Mouse (Mus musculus): Measurements from ENCODE around the gene Rbx1. TPM values are rescaled to one million over a fixed set of nuclear protein-coding genes. Genes with fewer than 3 reads are reported as not detected.
A peak's percentile ranks its signal among the peaks of the same experiment; 100 is the strongest.
"Not testable (repeated sequence)": the region's sequence is repeated elsewhere in the genome, so short reads cannot be mapped to it uniquely, and the experiment has no call there.

Rbx1 gene
- 326 TPM for polyA plus RNA-seq (2012; fragmentation: generic; extraction: Trizol)

DNA sequence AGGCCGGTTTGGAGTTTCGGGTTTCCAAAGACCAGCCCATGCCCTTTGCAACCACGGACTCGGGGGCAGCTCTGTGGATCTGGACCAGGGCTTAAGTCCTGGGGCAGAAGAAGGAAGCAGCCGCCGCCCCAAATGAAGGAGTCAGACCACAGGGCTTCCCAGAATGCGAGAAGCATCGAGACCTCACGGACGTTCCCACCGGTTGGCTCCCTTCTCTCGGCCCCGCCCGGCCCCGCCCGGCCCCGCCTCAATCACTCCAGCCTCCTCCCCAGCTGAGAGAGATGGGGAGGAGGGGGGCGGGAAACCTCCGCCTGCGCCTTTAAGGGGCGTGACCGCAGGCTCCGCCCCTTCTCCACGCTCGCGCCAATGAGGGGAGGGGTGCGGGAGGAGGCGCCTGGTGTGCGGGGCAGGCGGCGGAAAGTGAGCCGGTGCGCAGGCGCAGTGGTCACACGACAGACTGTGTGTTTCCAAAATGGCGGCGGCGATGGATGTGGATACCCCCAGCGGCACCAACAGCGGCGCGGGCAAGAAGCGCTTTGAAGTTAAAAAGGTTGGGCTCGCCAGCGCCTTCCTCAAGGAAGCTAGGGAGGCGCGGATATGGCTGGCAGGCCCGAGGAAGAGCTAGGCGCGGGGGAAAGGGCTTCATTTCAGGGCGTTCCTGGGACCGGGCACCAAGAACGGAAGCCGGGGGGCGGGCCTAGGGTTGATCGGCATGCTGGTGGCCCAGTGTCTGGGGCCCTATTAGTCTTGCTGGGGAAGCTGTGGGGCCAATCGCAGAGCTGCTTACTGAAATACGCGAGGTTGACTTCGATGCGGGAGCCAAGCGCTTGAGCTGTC lies at the start of gene Rbx1:
Gene Rbx1, plus strand, starts transcription at position 396 of the 837 bp plus-strand sequence.
- H3K79me2 ChIP-seq (ENCODE audit: control insufficient read depth, insufficient read depth) = peaks cover 31% of the 10 kb centered on the region
- H3K36me3 ChIP-seq (ENCODE audit: control insufficient read depth, insufficient read depth) = peaks cover 15% of the 10 kb centered on the region
- H3K4me2 ChIP-seq (ENCODE audit: low read depth) = peak within 1 kb of the TSS; percentile 83
- H3ac ChIP-seq (ENCODE audit: control insufficient read depth, insufficient read length) = peak within 1 kb of the TSS; percentile 33
- H3K27me3 ChIP-seq (ENCODE audit: control insufficient read depth, insufficient read depth, insufficient read length) = no peaks in the 10 kb centered on the region
- TF ChIP-seq MYOD1 (IDR thresholded peaks at IDR 0.05; ENCODE audit: control insufficient read depth in 1 of 3, insufficient read length in 2 of 3, low read depth in 2 of 3) = no peak
- TF ChIP-seq MAX (IDR thresholded peaks at IDR 0.05; ENCODE audit: low read depth) = no peak
- no peak for TF ChIP-seq CEBPB (IDR thresholded peaks at IDR 0.05; ENCODE audit: insufficient read depth, poor library complexity, severe bottlenecking)
- no peak for TF ChIP-seq USF1 (IDR thresholded peaks at IDR 0.05; ENCODE audit: low read depth)
- TF ChIP-seq TCF12 (IDR thresholded peaks at IDR 0.05; ENCODE audit: insufficient read depth, poor library complexity, severe bottlenecking) = no peak
- TF ChIP-seq SRF (IDR thresholded peaks at IDR 0.05; ENCODE audit: control insufficient read depth, insufficient read length, low read depth) = peak; percentile 82
- peak; percentile 58 for TF ChIP-seq POLR2A (IDR thresholded peaks at IDR 0.05; ENCODE audit: insufficient read length, low read depth)
- TF ChIP-seq POLR2AphosphoS2 (IDR thresholded peaks at IDR 0.05; ENCODE audit: insufficient read length, low read depth) = peak; percentile 77
- no peak for TF ChIP-seq TCF3 (IDR thresholded peaks at IDR 0.05; ENCODE audit: insufficient read length, low read depth)
- TF ChIP-seq REST (IDR thresholded peaks at IDR 0.05; ENCODE audit: insufficient read depth, insufficient read length) = no peak
- no peak for TF ChIP-seq E2F4 (IDR thresholded peaks at IDR 0.05; ENCODE audit: insufficient read depth)
- TF ChIP-seq MYOG (IDR thresholded peaks at IDR 0.05; ENCODE audit: control insufficient read depth in 1 of 3, insufficient read depth in 1 of 3, insufficient read length in 2 of 3, low read depth in 2 of 3) = no peak
- H3K4me3 ChIP-seq = peak within 1 kb of the TSS; percentile 61

DNA sequence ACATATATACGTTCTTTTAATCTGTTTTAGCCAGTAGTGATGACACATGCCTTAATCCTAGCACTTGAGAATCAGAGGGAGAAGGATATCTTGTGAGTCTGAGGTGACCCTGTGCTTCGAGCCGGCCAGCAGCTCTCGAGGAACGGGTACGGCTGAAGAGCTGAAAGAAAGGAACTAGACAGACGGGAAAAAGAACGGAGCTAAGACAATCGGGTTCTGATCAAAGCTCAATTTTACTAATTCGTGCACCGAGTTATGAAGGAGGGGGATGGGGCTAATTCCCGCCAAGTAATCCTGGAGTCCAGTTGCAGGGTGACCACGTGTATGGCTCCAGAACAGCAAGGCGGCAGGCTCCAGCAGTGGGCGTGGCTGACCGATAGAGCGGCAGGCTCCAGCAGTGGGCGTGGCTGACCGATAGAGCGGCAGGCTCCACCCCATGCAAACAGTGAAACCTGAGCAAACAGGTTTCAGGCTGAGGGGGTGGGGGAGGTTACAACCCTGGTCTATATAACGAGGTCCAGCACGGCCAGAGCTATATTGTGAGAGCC lies 49.3 kb upstream of the Rbx1 start:
- H3K79me2 ChIP-seq (ENCODE audit: control insufficient read depth, insufficient read depth); H3ac ChIP-seq (ENCODE audit: control insufficient read depth, insufficient read length); H3K4me2 ChIP-seq (ENCODE audit: low read depth); H3K27me3 ChIP-seq (ENCODE audit: control insufficient read depth, insufficient read depth, insufficient read length); H3K4me3 ChIP-seq: not testable (repeated sequence)
- peaks cover 16% of the 10 kb centered on the region for H3K36me3 ChIP-seq (ENCODE audit: control insufficient read depth, insufficient read depth)

DNA sequence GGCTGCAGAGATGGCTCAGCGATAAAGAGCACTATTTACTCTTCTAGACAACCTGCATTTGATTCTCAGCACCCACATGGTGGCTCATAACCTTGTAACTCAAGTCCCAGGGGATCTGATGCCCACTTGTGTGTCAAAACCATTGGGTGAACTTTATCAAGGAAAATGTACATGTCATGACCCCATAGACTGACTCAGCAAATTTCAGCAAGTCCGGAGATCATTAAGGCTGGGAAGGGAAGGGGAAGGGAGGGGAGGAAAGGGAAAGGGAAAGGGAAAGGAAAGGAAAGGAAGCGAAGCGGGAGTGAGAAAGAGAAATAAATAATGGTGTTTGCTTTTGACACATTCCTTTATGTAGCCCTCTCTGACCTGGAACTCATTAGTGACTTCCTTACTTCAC lies 48.0 kb upstream of the Rbx1 start:
- H3K4me3 ChIP-seq = no peak overlapping the region
- H3K36me3 ChIP-seq (ENCODE audit: control insufficient read depth, insufficient read depth) = peaks cover 16% of the 10 kb centered on the region
- TF ChIP-seq SRF (IDR thresholded peaks at IDR 0.05; ENCODE audit: control insufficient read depth, insufficient read length, low read depth) = no peak
- no peak for TF ChIP-seq POLR2A (IDR thresholded peaks at IDR 0.05; ENCODE audit: insufficient read length, low read depth)
- TF ChIP-seq USF1 (IDR thresholded peaks at IDR 0.05; ENCODE audit: low read depth) = no peak
- no peak for TF ChIP-seq MYOD1 (IDR thresholded peaks at IDR 0.05; ENCODE audit: control insufficient read depth in 1 of 3, insufficient read length in 2 of 3, low read depth in 2 of 3)
- TF ChIP-seq E2F4 (IDR thresholded peaks at IDR 0.05; ENCODE audit: insufficient read depth) = no peak
- TF ChIP-seq CEBPB (IDR thresholded peaks at IDR 0.05; ENCODE audit: insufficient read depth, poor library complexity, severe bottlenecking) = no peak
- no peak for TF ChIP-seq REST (IDR thresholded peaks at IDR 0.05; ENCODE audit: insufficient read depth, insufficient read length)
- no peak for TF ChIP-seq MYOG (IDR thresholded peaks at IDR 0.05; ENCODE audit: control insufficient read depth in 1 of 3, insufficient read depth in 1 of 3, insufficient read length in 2 of 3, low read depth in 2 of 3)
- no peak for TF ChIP-seq MAX (IDR thresholded peaks at IDR 0.05; ENCODE audit: low read depth)
- TF ChIP-seq TCF3 (IDR thresholded peaks at IDR 0.05; ENCODE audit: insufficient read length, low read depth) = no peak
- TF ChIP-seq TCF12 (IDR thresholded peaks at IDR 0.05; ENCODE audit: insufficient read depth, poor library complexity, severe bottlenecking) = no peak
- no peak for TF ChIP-seq POLR2AphosphoS2 (IDR thresholded peaks at IDR 0.05; ENCODE audit: insufficient read length, low read depth)
- no peaks in the 10 kb centered on the region for H3K27me3 ChIP-seq (ENCODE audit: control insufficient read depth, insufficient read depth, insufficient read length)
- no peak overlapping the region for H3K4me2 ChIP-seq (ENCODE audit: low read depth)
- H3ac ChIP-seq (ENCODE audit: control insufficient read depth, insufficient read length) = no peak overlapping the region
- H3K79me2 ChIP-seq (ENCODE audit: control insufficient read depth, insufficient read depth) = no peaks in the 10 kb centered on the region

DNA sequence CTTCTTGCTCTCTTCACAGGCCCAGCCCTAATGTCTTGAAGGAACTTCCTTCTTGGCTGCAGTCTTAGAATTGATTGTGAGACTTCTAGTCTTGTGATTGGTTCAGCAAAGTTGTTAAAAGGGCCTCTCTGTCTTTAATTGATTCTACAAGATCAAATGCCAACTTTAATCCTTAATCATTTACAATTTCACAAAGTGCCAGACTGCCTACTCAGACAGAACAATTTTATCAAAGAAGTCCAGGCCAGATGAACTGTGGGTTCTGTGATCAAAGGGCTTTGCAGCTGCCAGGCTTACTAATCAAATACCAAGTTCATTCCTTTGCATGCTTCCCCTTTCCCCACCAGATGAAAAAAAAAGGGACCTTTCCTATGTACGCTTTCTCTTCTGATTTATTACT lies 44.6 kb upstream of the Rbx1 start:
- Histone ChIP-seq H3K27me3 (ENCODE audit: control insufficient read depth, insufficient read depth, insufficient read length) (no peaks in the 10 kb centered on the region), H3K36me3 (ENCODE audit: control insufficient read depth, insufficient read depth) (peaks cover 8% of the 10 kb centered on the region), H3ac (ENCODE audit: control insufficient read depth, insufficient read length) (no peak overlapping the region), H3K79me2 (ENCODE audit: control insufficient read depth, insufficient read depth) (no peaks in the 10 kb centered on the region), H3K4me2 (ENCODE audit: low read depth) (no peak overlapping the region), H3K4me3 (no peak overlapping the region)
- TF ChIP-seq TCF3 (IDR thresholded peaks at IDR 0.05; ENCODE audit: insufficient read length, low read depth) (no peak), MYOG (IDR thresholded peaks at IDR 0.05; ENCODE audit: control insufficient read depth in 1 of 3, insufficient read depth in 1 of 3, insufficient read length in 2 of 3, low read depth in 2 of 3) (no peak), CEBPB (IDR thresholded peaks at IDR 0.05; ENCODE audit: insufficient read depth, poor library complexity, severe bottlenecking) (no peak), E2F4 (IDR thresholded peaks at IDR 0.05; ENCODE audit: insufficient read depth) (no peak), USF1 (IDR thresholded peaks at IDR 0.05; ENCODE audit: low read depth) (no peak), POLR2AphosphoS2 (IDR thresholded peaks at IDR 0.05; ENCODE audit: insufficient read length, low read depth) (no peak), REST (IDR thresholded peaks at IDR 0.05; ENCODE audit: insufficient read depth, insufficient read length) (no peak), SRF (IDR thresholded peaks at IDR 0.05; ENCODE audit: control insufficient read depth, insufficient read length, low read depth) (no peak), MAX (IDR thresholded peaks at IDR 0.05; ENCODE audit: low read depth) (no peak), POLR2A (IDR thresholded peaks at IDR 0.05; ENCODE audit: insufficient read length, low read depth) (no peak)

Data from myocyte (in vitro differentiated cells).